Mouse (Mus musculus) forebrain, embryonic 16.5 days (tissue): Measurements from ENCODE around the gene D11Wsu47e. TPM values are rescaled to one million over a fixed set of nuclear protein-coding genes. Genes with fewer than 3 reads are reported as not detected.

Experiments used
- polyA plus RNA-seq: library from polyadenylated mRNA; unstranded; fragments of >200 nt; fragmentation: Nextera tagmentation; extraction: Ambion mirVana; gene quantifications from 2 replicates; pipeline ENCODE4 v1.2.1, GENCODE M21; 2015

Gene D11Wsu47e
- polyA plus RNA-seq, 1 experiment from 2014 or later = 24.4 TPM

Other genes starting within 250 kb of the D11Wsu47e start
- gene Sstr2, start 65.1 kb upstream of the D11Wsu47e start, polyA plus RNA-seq = 70.3 and 87.5 TPM in 2 replicates
- gene Cog1, start 35.2 kb upstream of the D11Wsu47e start, polyA plus RNA-seq = 35.5 and 36.3 TPM in 2 replicates
- 41.6 and 44.4 TPM in 2 replicates for gene Slc39a11, start 34.3 kb upstream of the D11Wsu47e start, polyA plus RNA-seq
- gene Fam104a, start 257 bp upstream of the D11Wsu47e start, polyA plus RNA-seq = 43.0 and 43.4 TPM in 2 replicates
- gene Cpsf4l, start 25.6 kb downstream of the D11Wsu47e start, polyA plus RNA-seq = 0.32 and 0.35 TPM in 2 replicates
- 99.9 and 100 TPM in 2 replicates for gene Cdc42ep4, start 67.5 kb downstream of the D11Wsu47e start, polyA plus RNA-seq